Mouse (Mus musculus) midbrain, embryonic 15.5 days (tissue): ENCODE data around the gene Ebi3. TPM values are rescaled to one million over a fixed set of nuclear protein-coding genes. Genes with fewer than 3 reads are reported as not detected.
"Not testable (repeated sequence)": the region's sequence is repeated elsewhere in the genome, so short reads cannot be mapped to it uniquely, and the experiment has no call there.

Experiments used
- ATAC-seq: fragments of 200-750 bp; cut with Nextera tagmentation; replicated peaks from 2 replicates; pipeline ENCODE4 v1.8.0; 2017; ENCODE audit warnings: moderate TSS enrichment
- H3K27ac ChIP-seq: fragments of 300-500 bp; sonication (generic); 2 replicates; pipeline ENCODE4 v1.5.1; 2015; ENCODE audit warnings: mild to moderate bottlenecking, inconsistent platforms
- H3K27me3 ChIP-seq: fragments of 300-500 bp; sonication (generic); replicated peaks from 2 replicates; pipeline ENCODE4 v1.6.1; 2015; ENCODE audit warnings: inconsistent platforms
- H3K36me3 ChIP-seq: fragments of 300-500 bp; sonication (generic); replicated peaks from 2 replicates; pipeline ENCODE4 v1.6.1; 2015; ENCODE audit warnings: inconsistent platforms
- H3K4me1 ChIP-seq: fragments of 300-500 bp; sonication (generic); 2 replicates; pipeline ENCODE4 v1.6.1; 2015; ENCODE audit warnings: inconsistent platforms
- H3K4me2 ChIP-seq: fragments of 300-500 bp; sonication (generic); 2 replicates; pipeline ENCODE4 v1.6.1; 2015; ENCODE audit warnings: inconsistent platforms, mild to moderate bottlenecking, moderate library complexity
- H3K4me3 ChIP-seq: fragments of 300-500 bp; sonication (generic); 2 replicates; pipeline ENCODE4 v1.5.1; 2015; ENCODE audit warnings: mild to moderate bottlenecking, inconsistent platforms
- H3K9ac ChIP-seq: fragments of 300-500 bp; sonication (generic); 2 replicates; pipeline ENCODE4 v1.6.1; 2015; ENCODE audit warnings: mild to moderate bottlenecking, inconsistent platforms
- H3K9me3 ChIP-seq: fragments of 300-500 bp; sonication (generic); 2 replicates; pipeline ENCODE4 v1.6.1; 2016; ENCODE audit warnings: inconsistent platforms
- WGBS: fragments of 180-500 bp; shearing (Covaris S2); methylation state at CpG from one replicate; pipeline ENCODE4 v1.1.7; 2015; ENCODE audit warnings: mixed read lengths; 5-methylcytosine and 5-hydroxymethylcytosine counted together
- polyA plus RNA-seq: library from polyadenylated mRNA; unstranded; fragments of >200 nt; fragmentation: Nextera tagmentation; extraction: Ambion mirVana; gene quantifications from 2 replicates; pipeline ENCODE4 v1.2.1, GENCODE M21; 2015

The Ebi3 gene
- 7.4 and 8.3 TPM in 2 replicates for polyA plus RNA-seq

- WGBS: 71% methylated on average over 6 of the region's 6 CpGs
- H3K4me1 ChIP-seq: peaks cover 16% of the 10 kb centered on the region
- peaks cover 4% of the 10 kb centered on the region; the same call in 1 of the 2 replicates for H3K27me3 ChIP-seq
- no peak within 1 kb of the TSS for H3K27ac ChIP-seq
- no peaks in the 10 kb centered on the region for H3K36me3 ChIP-seq
- H3K9me3 ChIP-seq: no peaks in the 10 kb centered on the region
- no peak within 1 kb of the TSS for H3K4me2 ChIP-seq
- no peak for ATAC-seq
- no peak within 1 kb of the TSS for H3K9ac ChIP-seq
- no peak within 1 kb of the TSS for H3K4me3 ChIP-seq
Observed at GRCm38 (mm10) chr17:55952447-55953027, at the start of gene Ebi3. Ebi3 (plus strand) TSS chr17:55952640.

- Histone ChIP-seq H3K27ac (no peak overlapping the region), H3K4me2 (no peak overlapping the region), H3K27me3 (no peaks in the 10 kb centered on the region), H3K36me3 (peaks cover 5% of the 10 kb centered on the region), H3K4me3 (no peak overlapping the region), H3K4me1 (no peaks in the 10 kb centered on the region), H3K9ac (no peak overlapping the region), H3K9me3 (peaks cover 5% of the 10 kb centered on the region; the same call in 1 of the 2 replicates)
- no peak for ATAC-seq
- 69% methylated on average over 2 of the region's 2 CpGs for WGBS
Observed at GRCm38 (mm10) chr17:55903087-55903486, 49.4 kb upstream of the Ebi3 start.

- no peaks in the 10 kb centered on the region for H3K27me3 ChIP-seq
- H3K36me3 ChIP-seq: no peaks in the 10 kb centered on the region
- no peak overlapping the region for H3K9ac ChIP-seq
- H3K9me3 ChIP-seq: no peaks in the 10 kb centered on the region
- H3K4me2 ChIP-seq: no peak overlapping the region
- no peak for ATAC-seq
- H3K4me1 ChIP-seq: no peaks in the 10 kb centered on the region
- no peak overlapping the region for H3K4me3 ChIP-seq
- no peak overlapping the region for H3K27ac ChIP-seq
- WGBS: 90% methylated on average over 1 of the region's 1 CpGs
Observed at GRCm38 (mm10) chr17:55903687-55904086, 48.8 kb upstream of the Ebi3 start.

GRCm38 (mm10) chr17:55904131-55904530 lies 48.3 kb upstream of the Ebi3 start:
- ATAC-seq: no peak
- no peaks in the 10 kb centered on the region for H3K9me3 ChIP-seq

GRCm38 (mm10) chr17:55906669-55907068 lies 45.8 kb upstream of the Ebi3 start:
- Histone ChIP-seq H3K4me3 (no peak overlapping the region), H3K4me1 (no peaks in the 10 kb centered on the region), H3K36me3 (no peaks in the 10 kb centered on the region), H3K9ac (no peak overlapping the region), H3K27me3 (no peaks in the 10 kb centered on the region), H3K9me3 (no peaks in the 10 kb centered on the region), H3K4me2 (no peak overlapping the region), H3K27ac (no peak overlapping the region)
- no peak for ATAC-seq

More at GRCm38 (mm10) chr17:55904131-55904530, 48.3 kb upstream of the Ebi3 start:
- Histone ChIP-seq H3K9ac (no peak overlapping the region), H3K4me1 (no peaks in the 10 kb centered on the region), H3K36me3 (no peaks in the 10 kb centered on the region), H3K4me3 (no peak overlapping the region), H3K27me3 (no peaks in the 10 kb centered on the region), H3K27ac (no peak overlapping the region), H3K4me2 (no peak overlapping the region)
- 78% methylated on average over 6 of the region's 6 CpGs for WGBS

- 2% methylated on average over 33 of the region's 33 CpGs for WGBS
- Histone ChIP-seq H3K9me3 (no peaks in the 10 kb centered on the region), H3K27ac (peak overlapping the region; percentile 92), H3K27me3 (no peaks in the 10 kb centered on the region), H3K9ac (peak overlapping the region; percentile 82), H3K4me2 (peak overlapping the region; percentile 72), H3K36me3 (no peaks in the 10 kb centered on the region), H3K4me1 (0 out of 2 replicates have a peak, but pooled peaks cover 4% of the 10 kb centered on the region), H3K4me3 (peak overlapping the region; percentile 72)
- peak; percentile 98 for ATAC-seq
Observed at GRCm38 (mm10) chr17:55931553-55932502, 20.6 kb upstream of the Ebi3 start.

- 78% methylated on average over 2 of the region's 2 CpGs for WGBS
- Histone ChIP-seq H3K9ac (peak overlapping the region; percentile 82; the same call in 1 of the 2 replicates), H3K4me2 (peak overlapping the region; percentile 72), H3K4me1 (0 out of 2 replicates have a peak, but pooled peaks cover 4% of the 10 kb centered on the region), H3K9me3 (no peaks in the 10 kb centered on the region), H3K27ac (no peak overlapping the region), H3K4me3 (peak overlapping the region; percentile 72), H3K27me3 (no peaks in the 10 kb centered on the region), H3K36me3 (no peaks in the 10 kb centered on the region)
- no peak; the same call in 1 of the 2 replicates for ATAC-seq
Observed at GRCm38 (mm10) chr17:55932635-55933034, 19.8 kb upstream of the Ebi3 start.

GRCm38 (mm10) chr17:55933191-55933590 lies 19.2 kb upstream of the Ebi3 start:
- H3K4me2 ChIP-seq: peak overlapping the region; percentile 72; the same call in 1 of the 2 replicates
- H3K4me1 ChIP-seq: 0 out of 2 replicates have a peak, but pooled peaks cover 4% of the 10 kb centered on the region
- ATAC-seq: no peak
- H3K27ac ChIP-seq: no peak overlapping the region
- H3K4me3 ChIP-seq: no peak overlapping the region
- 96% methylated on average over 15 of the region's 15 CpGs for WGBS
- no peaks in the 10 kb centered on the region for H3K9me3 ChIP-seq
- no peaks in the 10 kb centered on the region for H3K36me3 ChIP-seq
- no peaks in the 10 kb centered on the region for H3K27me3 ChIP-seq
- no peak overlapping the region for H3K9ac ChIP-seq

- not testable (repeated sequence) for H3K36me3 ChIP-seq, H3K9me3 ChIP-seq, H3K27me3 ChIP-seq, ATAC-seq
- Histone ChIP-seq H3K27ac (peak overlapping the region; percentile 94), H3K4me1 (peaks cover 10% of the 10 kb centered on the region; the same call in 1 of the 2 replicates), H3K4me2 (peak overlapping the region; percentile 85), H3K9ac (peak overlapping the region; percentile 67), H3K4me3 (peak overlapping the region; percentile 54)
- 34% methylated on average over 10 of the region's 10 CpGs for WGBS
Observed at GRCm38 (mm10) chr17:55944387-55944865, 8.0 kb upstream of the Ebi3 start.

- Histone ChIP-seq H3K9ac (peak overlapping the region; percentile 67), H3K4me1 (peaks cover 10% of the 10 kb centered on the region; the same call in 1 of the 2 replicates), H3K4me2 (peak overlapping the region; percentile 85), H3K27ac (peak overlapping the region; percentile 94), H3K4me3 (peak overlapping the region; percentile 54)
- H3K27me3 ChIP-seq, H3K9me3 ChIP-seq, H3K36me3 ChIP-seq: not testable (repeated sequence)
- whole genome bisulfite sequencing: under 1% methylated on average over 55 of the region's 56 CpGs
- ATAC-seq: peak; percentile 99
Observed at GRCm38 (mm10) chr17:55944866-55945682, 7.4 kb upstream of the Ebi3 start.

- 35% methylated on average over 5 of the region's 5 CpGs for WGBS
- H3K27me3 ChIP-seq: no peaks in the 10 kb centered on the region
- H3K4me3 ChIP-seq: peak overlapping the region; percentile 54
- H3K27ac ChIP-seq: peak overlapping the region; percentile 94
- 0 out of 2 replicates have a peak, but pooled peaks have one; percentile 0 for ATAC-seq
- H3K9me3 ChIP-seq: no peaks in the 10 kb centered on the region
- peak overlapping the region; percentile 67 for H3K9ac ChIP-seq
- H3K4me2 ChIP-seq: peak overlapping the region; percentile 85
- no peaks in the 10 kb centered on the region for H3K36me3 ChIP-seq
- H3K4me1 ChIP-seq: peaks cover 10% of the 10 kb centered on the region; the same call in 1 of the 2 replicates
Observed at GRCm38 (mm10) chr17:55945696-55946095, 6.7 kb upstream of the Ebi3 start.
